Mouse (Mus musculus) NIH3T3 (cell line): Measurements from ENCODE around the gene Snapc5.
"Not testable (repeated sequence)": the region's sequence is repeated elsewhere in the genome, so short reads cannot be mapped to it uniquely, and the experiment has no call there.

Experiments
- DNase-seq: peaks from one replicate; pipeline ENCODE4 v3.0.0-alpha.2; 2012; ENCODE audit warnings: low read depth

The Snapc5 gene

GRCm38 (mm10) chr9:64178974-64179646, at the start of gene Snapc5:
TSS of gene Snapc5 (plus strand) at chr9:64179274.
- DNase-seq = peak; percentile 95

- no peak for DNase-seq
Observed at GRCm38 (mm10) chr9:64131623-64132022, 47.5 kb upstream of the Snapc5 start.

- peak; percentile 72 for DNase-seq
Observed at GRCm38 (mm10) chr9:64138896-64139295, 40.2 kb upstream of the Snapc5 start.

- no peak for DNase-seq
Observed at GRCm38 (mm10) chr9:64139879-64140278, 39.2 kb upstream of the Snapc5 start.

GRCm38 (mm10) chr9:64156641-64157040, 22.4 kb upstream of the Snapc5 start:
- no peak for DNase-seq

- no peak for DNase-seq
Observed at GRCm38 (mm10) chr9:64160471-64160870, 18.6 kb upstream of the Snapc5 start.

GRCm38 (mm10) chr9:64169967-64170366, 9.1 kb upstream of the Snapc5 start:
- not testable (repeated sequence) for DNase-seq

GRCm38 (mm10) chr9:64172145-64172815, 6.8 kb upstream of the Snapc5 start:
- DNase-seq = no peak

GRCm38 (mm10) chr9:64172816-64173665, 6.0 kb upstream of the Snapc5 start, which contains the start of the genes Zwilch and Rpl4:
TSS of gene Zwilch (minus strand) at chr9:64173104.
TSS of gene Rpl4 (plus strand) at chr9:64173375.
- peak; percentile 88 for DNase-seq

- no peak for DNase-seq
Observed at GRCm38 (mm10) chr9:64173666-64174220, 5.3 kb upstream of the Snapc5 start.

GRCm38 (mm10) chr9:64174341-64174740, 4.7 kb upstream of the Snapc5 start:
- no peak for DNase-seq

- DNase-seq = peak; percentile 14
Observed at GRCm38 (mm10) chr9:64174766-64175165, 4.3 kb upstream of the Snapc5 start.

GRCm38 (mm10) chr9:64175378-64175777, 3.7 kb upstream of the Snapc5 start:
- DNase-seq = no peak

GRCm38 (mm10) chr9:64178610-64178973, 482 bp upstream of the Snapc5 start:
- DNase-seq = peak; percentile 54

GRCm38 (mm10) chr9:64183295-64183694, 4.2 kb downstream of the Snapc5 start:
- DNase-seq = not testable (repeated sequence)

- no peak for DNase-seq
Observed at GRCm38 (mm10) chr9:64184166-64184840, 5.2 kb downstream of the Snapc5 start.

- DNase-seq = no peak
Observed at GRCm38 (mm10) chr9:64193879-64194278, 14.8 kb downstream of the Snapc5 start.

GRCm38 (mm10) chr9:64195554-64195953, 16.5 kb downstream of the Snapc5 start:
- DNase-seq = no peak

GRCm38 (mm10) chr9:64197524-64197923, 18.4 kb downstream of the Snapc5 start:
- no peak for DNase-seq

- DNase-seq = no peak
Observed at GRCm38 (mm10) chr9:64198068-64198762, 19.1 kb downstream of the Snapc5 start.
